Mouse (Mus musculus): ENCODE data around the gene Nfic. TPM values are rescaled to one million over a fixed set of nuclear protein-coding genes. Genes with fewer than 3 reads are reported as not detected.
A peak's percentile ranks its signal among the peaks of the same experiment; 100 is the strongest.

Nfic gene
- polyA plus RNA-seq, 1 experiment from 2014 or later: 15.4 TPM

DNA sequence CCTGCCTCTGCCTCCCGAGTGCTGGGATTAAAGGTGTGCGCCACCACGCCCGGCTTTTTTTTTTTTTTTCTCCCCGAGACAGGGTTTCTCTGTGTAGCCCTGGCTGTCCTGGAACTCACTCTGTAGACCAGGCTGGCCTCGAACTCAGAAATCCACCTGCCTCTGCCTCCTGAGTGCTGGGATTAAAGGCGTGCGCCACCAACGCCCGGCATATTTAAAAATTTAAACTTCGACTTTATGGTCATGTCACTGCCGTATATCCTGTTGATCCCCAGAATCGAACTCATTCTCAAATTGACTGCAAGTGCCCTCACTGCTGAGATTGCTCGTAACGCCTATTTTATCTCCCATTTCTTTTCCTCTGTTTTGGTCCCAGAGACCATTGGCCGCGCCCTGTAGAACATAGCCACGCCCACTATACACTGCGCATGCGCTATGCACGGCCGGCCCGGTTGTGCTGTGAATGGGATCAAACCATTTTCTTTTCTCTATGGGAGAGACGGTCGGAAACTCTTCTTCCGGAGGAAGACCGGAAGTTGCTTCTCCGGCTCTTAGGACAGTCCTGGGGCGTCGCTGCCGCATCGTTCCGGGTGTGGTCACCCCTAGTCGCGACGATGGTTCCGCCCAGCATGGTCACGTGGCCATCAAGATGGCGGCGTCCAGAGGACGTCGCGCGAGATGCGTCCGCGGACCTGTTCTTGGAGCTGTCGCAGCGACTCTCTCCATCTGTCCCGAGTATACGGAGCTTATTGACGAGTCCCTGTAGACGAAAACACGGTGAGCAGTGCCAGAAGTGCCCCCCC, 71.4 kb downstream of the Nfic start, which contains the start of the genes Dohh and Gm48551:
TSS of gene Dohh (plus strand) at position 627 of the 803 bp plus-strand sequence.
TSS of gene Gm48551 (plus strand) at position 665 of the 803 bp plus-strand sequence.
- WGBS: 7% methylated on average over 53 of the region's 54 CpGs
- peak within 1 kb of the TSS; percentile 98 for H3K4me2 ChIP-seq (ENCODE audit: low read length)
- H3K36me3 ChIP-seq (ENCODE audit: control insufficient read depth, insufficient read depth, low read length): peaks cover 12% of the 10 kb centered on the region
- peak within 1 kb of the TSS; percentile 84 for H3K9ac ChIP-seq (ENCODE audit: low read depth, low read length)
- peak within 1 kb of the TSS; percentile 85 for H3K27ac ChIP-seq (ENCODE audit: low read length)
- H3K4me1 ChIP-seq (ENCODE audit: control insufficient read depth, insufficient read depth, low read length): peaks cover 17% of the 10 kb centered on the region
- no peaks in the 10 kb centered on the region for H3K9me3 ChIP-seq (replicated peaks; ENCODE audit: control insufficient read depth, low read length, poor library complexity, severe bottlenecking)
- H3K27me3 ChIP-seq (ENCODE audit: control insufficient read depth, insufficient read depth, low read depth, low read length): no peaks in the 10 kb centered on the region
- peak; percentile 95 for ATAC-seq
- peak within 1 kb of the TSS; percentile 69 for H3K4me3 ChIP-seq (ENCODE audit: low read depth, low read length)

DNA sequence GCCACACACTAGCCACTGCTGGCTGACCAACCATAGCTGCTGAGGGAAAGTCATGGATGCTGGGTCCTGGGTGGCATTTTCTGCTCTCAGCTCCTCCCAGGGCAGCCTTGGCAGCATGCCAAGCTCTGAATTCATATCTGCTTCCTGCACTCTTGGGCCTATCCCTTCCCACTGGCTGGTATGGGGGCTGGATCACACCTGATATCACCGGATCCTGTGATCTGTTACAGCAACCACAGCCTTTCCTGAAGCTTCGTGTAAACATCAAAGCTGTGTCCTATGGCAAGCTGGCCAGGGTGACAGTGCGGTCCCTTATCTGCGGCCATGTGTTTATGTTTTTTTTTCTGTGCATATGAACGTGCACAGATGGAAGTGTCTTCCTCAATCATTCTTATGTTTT, 73.4 kb downstream of the Nfic start:
- Histone ChIP-seq H3K9ac (ENCODE audit: low read depth, low read length) (0 out of 2 replicates have a peak overlapping the region, but pooled peaks have one; percentile 3), H3K4me3 (ENCODE audit: low read depth, low read length) (no peak overlapping the region), H3K9me3 (replicated peaks; ENCODE audit: control insufficient read depth, low read length, poor library complexity, severe bottlenecking) (no peaks in the 10 kb centered on the region), H3K36me3 (ENCODE audit: control insufficient read depth, insufficient read depth, low read length) (peaks cover 5% of the 10 kb centered on the region; the same call in 1 of the 2 replicates), H3K4me2 (ENCODE audit: low read length) (no peak overlapping the region), H3K27me3 (ENCODE audit: control insufficient read depth, insufficient read depth, low read depth, low read length) (no peaks in the 10 kb centered on the region), H3K4me1 (ENCODE audit: control insufficient read depth, insufficient read depth, low read length) (peaks cover 24% of the 10 kb centered on the region), H3K27ac (ENCODE audit: low read length) (no peak overlapping the region)
- WGBS: 82% methylated on average over 5 of the region's 5 CpGs
- ATAC-seq: no peak

DNA sequence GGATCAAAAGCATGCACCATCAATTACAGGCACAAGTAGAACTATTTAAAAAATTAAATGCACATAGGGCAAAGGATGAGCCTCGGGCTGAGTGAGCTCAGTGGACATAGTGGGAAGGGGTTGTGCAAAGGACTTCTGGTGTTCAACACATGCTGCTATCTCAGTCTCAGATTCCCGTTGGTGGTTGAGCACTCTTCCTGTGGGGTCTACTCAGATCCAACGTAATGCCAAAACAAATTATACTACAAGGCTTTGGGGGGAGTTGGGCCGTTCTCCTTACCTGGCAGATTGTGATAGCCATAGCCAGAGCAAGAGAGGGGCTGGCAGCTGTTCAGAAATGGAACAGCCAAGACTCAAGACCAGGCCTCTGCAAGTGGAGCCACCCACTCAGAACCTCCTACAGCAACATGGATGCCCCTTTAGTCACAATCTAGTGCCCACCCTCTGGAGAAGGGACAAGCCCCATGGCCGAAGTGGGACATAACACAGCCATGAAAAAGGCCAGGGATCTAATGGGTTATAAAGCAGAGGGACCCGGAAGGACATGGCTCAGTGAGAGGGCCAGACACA, 75.5 kb downstream of the Nfic start:
- WGBS: 91% methylated on average over 6 of the region's 6 CpGs
- H3K9ac ChIP-seq (ENCODE audit: low read depth, low read length): no peak overlapping the region
- H3K27ac ChIP-seq (ENCODE audit: low read length): no peak overlapping the region
- H3K4me1 ChIP-seq (ENCODE audit: control insufficient read depth, insufficient read depth, low read length): peaks cover 26% of the 10 kb centered on the region
- H3K4me3 ChIP-seq (ENCODE audit: low read depth, low read length): no peak overlapping the region
- H3K36me3 ChIP-seq (ENCODE audit: control insufficient read depth, insufficient read depth, low read length): no peaks in the 10 kb centered on the region
- no peaks in the 10 kb centered on the region for H3K9me3 ChIP-seq (replicated peaks; ENCODE audit: control insufficient read depth, low read length, poor library complexity, severe bottlenecking)
- ATAC-seq: no peak
- no peaks in the 10 kb centered on the region for H3K27me3 ChIP-seq (ENCODE audit: control insufficient read depth, insufficient read depth, low read depth, low read length)
- no peak overlapping the region for H3K4me2 ChIP-seq (ENCODE audit: low read length)

DNA sequence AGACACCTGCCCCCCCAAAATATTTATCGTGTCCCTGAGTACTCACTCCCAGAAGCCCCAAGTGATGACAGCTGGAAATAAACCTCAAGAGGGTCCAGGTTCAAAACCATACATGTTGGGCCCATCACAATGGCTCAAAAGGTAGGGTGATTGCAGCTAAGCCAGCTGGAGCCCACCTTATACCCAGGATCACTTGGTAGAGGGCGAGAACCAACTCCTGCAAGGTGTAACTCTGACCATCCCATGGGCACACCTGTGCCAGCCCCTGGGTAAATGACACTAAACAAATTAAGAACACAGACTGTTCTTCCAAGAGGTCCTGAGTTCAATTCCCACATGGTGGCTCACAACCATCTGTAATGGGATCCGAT, 76.3 kb downstream of the Nfic start:
- 57% methylated on average over 3 of the region's 3 CpGs for WGBS
- ATAC-seq: no peak; the same call in 1 of the 2 replicates
- no peaks in the 10 kb centered on the region for H3K36me3 ChIP-seq (ENCODE audit: control insufficient read depth, insufficient read depth, low read length)

DNA sequence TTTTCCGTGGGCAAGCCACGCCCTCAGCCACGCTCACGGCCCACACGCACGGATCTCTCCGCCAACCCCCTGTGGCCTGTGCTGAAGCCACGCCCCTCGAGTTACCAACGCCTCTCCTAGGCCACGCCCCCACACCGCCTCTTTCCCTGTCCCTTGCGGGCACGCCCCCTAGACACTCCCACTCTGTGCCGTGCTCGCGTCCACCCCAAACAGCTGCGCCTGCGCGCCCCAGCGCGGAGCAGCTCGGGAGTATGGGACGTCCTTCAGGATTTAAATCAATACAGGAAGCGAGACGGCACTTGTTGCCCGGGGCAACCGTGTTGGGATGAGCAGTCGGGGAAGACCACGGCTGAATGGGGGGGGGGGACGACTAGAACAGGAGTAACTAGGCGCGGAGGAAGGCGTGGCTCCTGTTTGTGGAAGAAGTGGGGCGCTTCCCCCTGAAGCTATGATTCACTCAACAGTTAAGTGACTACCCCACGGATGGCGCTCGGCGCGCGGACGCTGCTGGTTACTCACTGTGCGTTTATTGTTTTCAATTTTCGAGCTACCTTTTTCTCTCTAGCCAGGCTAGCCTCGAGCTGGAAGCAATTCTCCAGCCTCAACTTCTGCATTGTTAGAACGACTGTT, 76.8 kb downstream of the Nfic start:
- ATAC-seq: peak; percentile 96
- no peaks in the 10 kb centered on the region for H3K9me3 ChIP-seq (replicated peaks; ENCODE audit: control insufficient read depth, low read length, poor library complexity, severe bottlenecking)
- H3K4me2 ChIP-seq (ENCODE audit: low read length): peak overlapping the region; percentile 58
- H3K4me3 ChIP-seq (ENCODE audit: low read depth, low read length): peak overlapping the region; percentile 79
- under 1% methylated on average over 46 of the region's 46 CpGs for WGBS
- no peaks in the 10 kb centered on the region for H3K27me3 ChIP-seq (ENCODE audit: control insufficient read depth, insufficient read depth, low read depth, low read length)
- no peaks in the 10 kb centered on the region for H3K36me3 ChIP-seq (ENCODE audit: control insufficient read depth, insufficient read depth, low read length)
- peak overlapping the region; percentile 75 for H3K27ac ChIP-seq (ENCODE audit: low read length)
- peak overlapping the region; percentile 43 for H3K9ac ChIP-seq (ENCODE audit: low read depth, low read length)
- H3K4me1 ChIP-seq (ENCODE audit: control insufficient read depth, insufficient read depth, low read length): peaks cover 24% of the 10 kb centered on the region

More for the DNA sequence above, 76.3 kb downstream of the Nfic start:
- Histone ChIP-seq H3K4me3 (ENCODE audit: low read depth, low read length) (peak overlapping the region; percentile 79), H3K27me3 (ENCODE audit: control insufficient read depth, insufficient read depth, low read depth, low read length) (no peaks in the 10 kb centered on the region), H3K4me1 (ENCODE audit: control insufficient read depth, insufficient read depth, low read length) (peaks cover 24% of the 10 kb centered on the region), H3K27ac (ENCODE audit: low read length) (peak overlapping the region; percentile 75), H3K9me3 (replicated peaks; ENCODE audit: control insufficient read depth, low read length, poor library complexity, severe bottlenecking) (no peaks in the 10 kb centered on the region), H3K9ac (ENCODE audit: low read depth, low read length) (peak overlapping the region; percentile 43), H3K4me2 (ENCODE audit: low read length) (peak overlapping the region; percentile 58)

DNA sequence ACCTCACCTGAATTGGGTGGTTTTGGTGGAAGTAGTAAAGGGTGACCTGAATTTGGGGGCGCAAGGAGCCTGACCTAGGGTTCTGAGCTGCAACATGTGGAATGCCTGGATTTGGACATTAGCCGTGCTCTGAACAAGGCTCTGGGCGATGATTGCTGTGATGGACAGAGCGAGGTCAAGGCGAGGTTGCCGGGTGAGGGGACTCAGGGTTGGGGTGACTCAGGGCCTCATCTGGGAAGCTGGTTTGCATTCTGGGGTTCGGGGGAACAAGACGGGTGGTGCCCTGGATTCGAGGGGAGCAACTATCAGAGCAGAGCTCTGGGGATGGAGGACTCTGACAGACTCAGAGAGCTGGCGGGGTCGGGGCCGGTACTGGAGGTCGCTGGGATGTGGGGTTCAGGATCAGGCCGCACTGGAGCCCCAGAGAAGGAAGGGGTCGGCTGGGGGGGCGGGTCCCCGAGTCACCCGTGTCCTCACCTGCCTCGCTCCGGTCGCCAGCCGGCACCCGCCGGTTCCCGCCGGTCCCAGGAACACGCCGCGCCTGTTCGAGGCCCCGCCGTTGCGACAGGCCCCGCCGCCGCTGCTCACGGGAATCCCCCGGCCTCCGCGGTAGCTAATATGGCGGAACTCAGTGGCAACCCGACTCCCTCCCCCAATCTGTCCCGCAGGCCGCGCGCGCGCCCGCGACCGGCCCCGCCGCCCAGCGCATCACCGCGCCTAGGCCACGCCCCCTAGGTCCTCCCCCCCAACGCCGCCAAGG, 77.5 kb downstream of the Nfic start, which contains the start of gene Fzr1:
TSS of gene Fzr1 (minus strand) at position 724 of the 760 bp plus-strand sequence.
- H3K36me3 ChIP-seq (ENCODE audit: control insufficient read depth, insufficient read depth, low read length): peaks cover 2% of the 10 kb centered on the region; the same call in 1 of the 2 replicates
- peak within 1 kb of the TSS; percentile 90 for H3K9ac ChIP-seq (ENCODE audit: low read depth, low read length)
- H3K9me3 ChIP-seq (replicated peaks; ENCODE audit: control insufficient read depth, low read length, poor library complexity, severe bottlenecking): no peaks in the 10 kb centered on the region
- peak within 1 kb of the TSS; percentile 94 for H3K4me2 ChIP-seq (ENCODE audit: low read length)
- H3K4me1 ChIP-seq (ENCODE audit: control insufficient read depth, insufficient read depth, low read length): peaks cover 24% of the 10 kb centered on the region
- 2% methylated on average over 35 of the region's 59 CpGs for WGBS
- no peaks in the 10 kb centered on the region for H3K27me3 ChIP-seq (ENCODE audit: control insufficient read depth, insufficient read depth, low read depth, low read length)
- H3K4me3 ChIP-seq (ENCODE audit: low read depth, low read length): peak within 1 kb of the TSS; percentile 79
- peak within 1 kb of the TSS; percentile 84 for H3K27ac ChIP-seq (ENCODE audit: low read length)
- ATAC-seq: peak; percentile 61

DNA sequence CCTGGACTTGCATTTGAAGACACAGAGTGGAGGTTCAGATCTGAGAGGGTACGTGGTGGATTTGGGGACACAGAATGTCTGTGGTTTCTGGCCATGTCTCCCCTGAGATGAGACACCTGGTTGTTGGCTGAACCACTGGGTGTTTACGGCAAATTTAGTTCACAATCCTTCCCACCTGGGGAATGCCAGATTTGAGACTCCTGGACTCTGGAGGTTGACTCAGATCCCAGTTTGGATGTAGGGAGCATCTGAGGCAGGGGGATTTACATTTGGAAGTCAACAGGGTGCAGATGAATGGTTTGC, 78.1 kb downstream of the Nfic start:
- Histone ChIP-seq H3K4me1 (ENCODE audit: control insufficient read depth, insufficient read depth, low read length) (peaks cover 24% of the 10 kb centered on the region), H3K9ac (ENCODE audit: low read depth, low read length) (peak overlapping the region; percentile 90), H3K4me3 (ENCODE audit: low read depth, low read length) (peak overlapping the region; percentile 79), H3K27me3 (ENCODE audit: control insufficient read depth, insufficient read depth, low read depth, low read length) (no peaks in the 10 kb centered on the region), H3K27ac (ENCODE audit: low read length) (no peak overlapping the region), H3K9me3 (replicated peaks; ENCODE audit: control insufficient read depth, low read length, poor library complexity, severe bottlenecking) (no peaks in the 10 kb centered on the region), H3K36me3 (ENCODE audit: control insufficient read depth, insufficient read depth, low read length) (peaks cover 2% of the 10 kb centered on the region; the same call in 1 of the 2 replicates), H3K4me2 (ENCODE audit: low read length) (peak overlapping the region; percentile 94)
- 58% methylated on average over 2 of the region's 2 CpGs for WGBS
- ATAC-seq: no peak

DNA sequence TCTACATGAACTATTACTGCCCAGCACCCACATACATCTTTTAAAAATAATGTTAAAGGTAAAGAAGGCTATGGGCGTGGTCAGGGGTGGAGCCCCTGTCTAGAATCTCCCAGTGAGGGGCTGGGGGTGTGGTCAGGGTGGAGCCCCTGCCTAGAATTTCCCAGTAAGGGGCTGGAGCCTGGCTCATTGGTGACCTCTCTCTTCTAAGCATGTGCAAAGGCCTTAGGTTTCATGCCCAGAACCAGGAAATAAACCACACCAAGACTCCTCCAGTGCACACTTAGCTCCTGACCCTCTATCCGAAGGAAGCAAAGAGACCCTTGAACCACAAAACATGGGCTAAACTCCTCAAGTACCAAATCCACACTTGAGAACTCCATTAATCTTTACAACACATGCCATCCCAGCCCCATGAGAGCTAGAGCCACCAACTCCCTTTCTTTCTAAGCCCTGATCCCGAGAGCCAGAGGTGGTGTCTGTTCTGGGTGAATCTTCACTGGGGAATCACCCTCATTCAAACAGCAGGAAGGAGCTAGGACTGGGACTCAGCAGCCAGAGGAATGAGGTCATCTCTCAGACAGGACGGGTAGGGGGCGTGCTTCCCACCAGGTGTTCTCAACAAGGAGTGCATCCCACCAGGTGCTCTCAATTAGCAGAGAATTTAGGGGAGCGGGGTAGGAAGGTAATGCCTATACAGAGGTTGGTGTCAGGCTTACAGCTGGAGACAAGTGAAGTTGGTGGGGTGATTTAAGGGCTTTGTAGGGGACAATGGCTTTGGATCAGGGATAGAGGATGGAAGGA, 78.7 kb downstream of the Nfic start:
- 46% methylated on average over 6 of the region's 6 CpGs for WGBS
- peaks cover 24% of the 10 kb centered on the region for H3K4me1 ChIP-seq (ENCODE audit: control insufficient read depth, insufficient read depth, low read length)
- H3K9me3 ChIP-seq (replicated peaks; ENCODE audit: control insufficient read depth, low read length, poor library complexity, severe bottlenecking): no peaks in the 10 kb centered on the region
- peak overlapping the region; percentile 90 for H3K9ac ChIP-seq (ENCODE audit: low read depth, low read length)
- H3K4me3 ChIP-seq (ENCODE audit: low read depth, low read length): peak overlapping the region; percentile 79
- H3K4me2 ChIP-seq (ENCODE audit: low read length): peak overlapping the region; percentile 94
- no peaks in the 10 kb centered on the region for H3K27me3 ChIP-seq (ENCODE audit: control insufficient read depth, insufficient read depth, low read depth, low read length)
- H3K27ac ChIP-seq (ENCODE audit: low read length): no peak overlapping the region
- ATAC-seq: no peak
- H3K36me3 ChIP-seq (ENCODE audit: control insufficient read depth, insufficient read depth, low read length): peaks cover 2% of the 10 kb centered on the region; the same call in 1 of the 2 replicates

Measured in midbrain, embryonic 16.5 days (tissue).